Mouse (Mus musculus) ES-Bruce4 (cell line): Measurements from ENCODE around the gene Ccnjl. TPM values are rescaled to one million over a fixed set of nuclear protein-coding genes. Genes with fewer than 3 reads are reported as not detected.
A peak's percentile ranks its signal among the peaks of the same experiment; 100 is the strongest.

Experiments used
- H3K27ac ChIP-seq: 2 replicates; pipeline ENCODE4 v1.5.1; 2012; ENCODE audit warnings: low read length, inconsistent platforms; ENCODE audit not compliant: insufficient read depth
- H3K27me3 ChIP-seq: 2 replicates; pipeline ENCODE4 v1.6.1; 2012; ENCODE audit warnings: mild to moderate bottlenecking, low read length, inconsistent platforms; ENCODE audit not compliant: control insufficient read depth, poor library complexity, insufficient read depth, severe bottlenecking
- H3K36me3 ChIP-seq: 2 replicates; pipeline ENCODE4 v1.6.1; 2012; ENCODE audit warnings: inconsistent platforms, mild to moderate bottlenecking, low read length, moderate library complexity; ENCODE audit not compliant: control insufficient read depth, poor library complexity, insufficient read depth, severe bottlenecking
- H3K4me1 ChIP-seq: one replicate; pipeline ENCODE4 v1.8.1; 2011; ENCODE audit warnings: low read length; ENCODE audit not compliant: control insufficient read depth, insufficient read depth
- H3K4me3 ChIP-seq: 2 replicates; pipeline ENCODE4 v1.5.1; 2011; ENCODE audit warnings: low read depth, mild to moderate bottlenecking, low read length
- H3K9ac ChIP-seq: 2 replicates; pipeline ENCODE4 v1.6.1; 2012; ENCODE audit warnings: low read depth, mild to moderate bottlenecking, inconsistent platforms; ENCODE audit not compliant: poor library complexity, severe bottlenecking
- H3K9me3 ChIP-seq: replicated peaks from 2 replicates; pipeline ENCODE4 v1.6.1; 2012; ENCODE audit warnings: mild to moderate bottlenecking, low read length, inconsistent platforms; ENCODE audit not compliant: control insufficient read depth, poor library complexity, insufficient read depth, severe bottlenecking
- CTCF ChIP-seq: IDR thresholded peaks from one replicate; pipeline ENCODE4 v1.8.1; 2011; ENCODE audit warnings: low read depth, low read length
- EP300 ChIP-seq: IDR thresholded peaks from 2 replicates; pipeline ENCODE4 v1.6.1; 2011; ENCODE audit warnings: low read depth, low read length; ENCODE audit not compliant: insufficient read depth
- POLR2A ChIP-seq: IDR thresholded peaks from one replicate; pipeline ENCODE4 v1.8.1; 2011; ENCODE audit warnings: low read length; ENCODE audit not compliant: insufficient read depth
- polyA plus RNA-seq: library from polyadenylated mRNA; stranded (reverse); fragments of >200 nt; gene quantifications from 2 replicates; pipeline ENCODE4 v1.2.4, GENCODE M21; 2011; ENCODE audit warnings: low read depth; ENCODE audit not compliant: missing spikeins, insufficient read depth, insufficient read length

The Ccnjl gene
- polyA plus RNA-seq, 1 experiment: 3.8 TPM

- Histone ChIP-seq H3K27me3 (no peaks in the 10 kb centered on the region), H3K4me3 (no peak overlapping the region), H3K27ac (no peak overlapping the region), H3K9ac (no peak overlapping the region), H3K36me3 (peaks cover 5% of the 10 kb centered on the region; the same call in 1 of the 2 replicates), H3K9me3 (no peaks in the 10 kb centered on the region), H3K4me1 (peaks cover 4% of the 10 kb centered on the region)
- TF ChIP-seq POLR2A (no peak), CTCF (peak; percentile 39)
Observed at GRCm38 (mm10) chr11:43556538-43556937, 28.0 kb downstream of the Ccnjl start.

- peaks cover 5% of the 10 kb centered on the region; the same call in 1 of the 2 replicates for H3K36me3 ChIP-seq
- no peaks in the 10 kb centered on the region for H3K27me3 ChIP-seq
- TF ChIP-seq CTCF (no peak), POLR2A (no peak), EP300 (no peak)
- H3K9ac ChIP-seq: no peak overlapping the region
- no peak overlapping the region for H3K27ac ChIP-seq
- H3K4me1 ChIP-seq: peaks cover 4% of the 10 kb centered on the region
- H3K9me3 ChIP-seq: no peaks in the 10 kb centered on the region
- no peak overlapping the region for H3K4me3 ChIP-seq
Observed at GRCm38 (mm10) chr11:43559515-43560292, 31.1 kb downstream of the Ccnjl start.

- H3K4me1 ChIP-seq: peaks cover 6% of the 10 kb centered on the region
Observed at GRCm38 (mm10) chr11:43563654-43564244, 35.2 kb downstream of the Ccnjl start.

GRCm38 (mm10) chr11:43565414-43565813 is 36.8 kb downstream of the Ccnjl start:
- TF ChIP-seq EP300: no peak
- no peak for TF ChIP-seq CTCF
- no peak for TF ChIP-seq POLR2A
- H3K4me1 ChIP-seq: peaks cover 9% of the 10 kb centered on the region
- no peak overlapping the region for H3K9ac ChIP-seq
- H3K4me3 ChIP-seq: no peak overlapping the region
- no peaks in the 10 kb centered on the region for H3K27me3 ChIP-seq
- H3K36me3 ChIP-seq: no peaks in the 10 kb centered on the region
- H3K9me3 ChIP-seq: no peaks in the 10 kb centered on the region
- H3K27ac ChIP-seq: no peak overlapping the region

More at GRCm38 (mm10) chr11:43563654-43564244, 35.2 kb downstream of the Ccnjl start:
- TF ChIP-seq CTCF: no peak
- TF ChIP-seq POLR2A: no peak
- TF ChIP-seq EP300: no peak
- Histone ChIP-seq H3K27ac (no peak overlapping the region), H3K9me3 (no peaks in the 10 kb centered on the region), H3K27me3 (no peaks in the 10 kb centered on the region), H3K4me3 (no peak overlapping the region), H3K36me3 (no peaks in the 10 kb centered on the region), H3K9ac (no peak overlapping the region)

- peaks cover 9% of the 10 kb centered on the region for H3K4me1 ChIP-seq
- TF ChIP-seq POLR2A: no peak
- no peak for TF ChIP-seq EP300
- no peak for TF ChIP-seq CTCF
- no peaks in the 10 kb centered on the region for H3K27me3 ChIP-seq
- no peak overlapping the region for H3K9ac ChIP-seq
- no peak overlapping the region for H3K4me3 ChIP-seq
- no peak overlapping the region for H3K27ac ChIP-seq
- no peaks in the 10 kb centered on the region for H3K36me3 ChIP-seq
- no peaks in the 10 kb centered on the region for H3K9me3 ChIP-seq
Observed at GRCm38 (mm10) chr11:43565852-43566251, 37.3 kb downstream of the Ccnjl start.

GRCm38 (mm10) chr11:43566696-43567095 is 38.1 kb downstream of the Ccnjl start:
- Histone ChIP-seq H3K9me3 (no peaks in the 10 kb centered on the region), H3K4me1 (peaks cover 9% of the 10 kb centered on the region), H3K27me3 (no peaks in the 10 kb centered on the region), H3K9ac (no peak overlapping the region), H3K36me3 (no peaks in the 10 kb centered on the region), H3K4me3 (no peak overlapping the region), H3K27ac (no peak overlapping the region)
- TF ChIP-seq EP300 (no peak), CTCF (no peak), POLR2A (no peak)
